Mouse (Mus musculus) megakaryocyte, adult 5-6 weeks (primary cell): ENCODE results near the gene Maneal. TPM values are rescaled to one million over a fixed set of nuclear protein-coding genes. Genes with fewer than 3 reads are reported as not detected.

Source experiments
- total RNA-seq, 2 experiments: library from RNA; stranded (forward) in 1 of 2; stranded (reverse) in 1 of 2; fragments of 153-499, 151-499 nt in 1 of 2; fragments of 221-1000, 200-1000 nt in 1 of 2; gene quantifications; 2 replicates each; pipeline versions ENCODE4 v1.2.3 to v1.2.4; 2015 to 2017

The Maneal gene
- total RNA-seq, 2 experiments from 2014 or later: not detected

Other genes starting within 250 kb of the Maneal start
- not detected in 2 replicates for gene Pou3f1, start 205.4 kb downstream of the Maneal start, total RNA-seq (2015)
- not detected in 2 replicates for gene Pou3f1, start 205.4 kb downstream of the Maneal start, total RNA-seq (2017)
- 39.3 and 42.0 TPM in 2 replicates for gene Utp11, start 168.6 kb downstream of the Maneal start, total RNA-seq (2015)
- 34.1 and 39.4 TPM in 2 replicates for gene Utp11, start 168.6 kb downstream of the Maneal start, total RNA-seq (2017)
- gene Fhl3, start 161.5 kb downstream of the Maneal start, total RNA-seq (2015): 11.5 and 11.7 TPM in 2 replicates
- gene Fhl3, start 161.5 kb downstream of the Maneal start, total RNA-seq (2017): 4.2 and 5.0 TPM in 2 replicates
- gene Sf3a3, start 147.4 kb downstream of the Maneal start, total RNA-seq (2015): 58.3 and 58.6 TPM in 2 replicates
- gene Sf3a3, start 147.4 kb downstream of the Maneal start, total RNA-seq (2017): 88.3 and 100 TPM in 2 replicates
- gene Inpp5b, start 120.3 kb downstream of the Maneal start, total RNA-seq (2015): 32.6 and 45.0 TPM in 2 replicates
- 40.7 and 48.4 TPM in 2 replicates for gene Inpp5b, start 120.3 kb downstream of the Maneal start, total RNA-seq (2017)
- gene Mtf1, start 60.1 kb downstream of the Maneal start, total RNA-seq (2015): 22.8 and 25.4 TPM in 2 replicates
- gene Mtf1, start 60.1 kb downstream of the Maneal start, total RNA-seq (2017): 24.5 and 24.9 TPM in 2 replicates
- 19.7 and 21.3 TPM in 2 replicates for gene Yrdc, start 11.5 kb downstream of the Maneal start, total RNA-seq (2015)
- gene Yrdc, start 11.5 kb downstream of the Maneal start, total RNA-seq (2017): 19.1 and 48.6 TPM in 2 replicates
- gene 1110065P20Rik, start 11.0 kb downstream of the Maneal start, total RNA-seq (2015): 5.8 and 6.3 TPM in 2 replicates
- gene 1110065P20Rik, start 11.0 kb downstream of the Maneal start, total RNA-seq (2017): 1.6 and 1.7 TPM in 2 replicates
- not detected in 2 replicates for gene Epha10, start 18.7 kb upstream of the Maneal start, total RNA-seq (2015)
- not detected in 2 replicates for gene Epha10, start 18.7 kb upstream of the Maneal start, total RNA-seq (2017)
- gene 9930104L06Rik, start 74.9 kb upstream of the Maneal start, total RNA-seq (2015): 2.4 and 4.0 TPM in 2 replicates
- 6.7 and 7.8 TPM in 2 replicates for gene 9930104L06Rik, start 74.9 kb upstream of the Maneal start, total RNA-seq (2017)
- gene Cdca8, start 77.1 kb upstream of the Maneal start, total RNA-seq (2015): 109 and 126 TPM in 2 replicates
- gene Cdca8, start 77.1 kb upstream of the Maneal start, total RNA-seq (2017): 116 and 152 TPM in 2 replicates
- 9.5 and 11.9 TPM in 2 replicates for gene Rspo1, start 124.3 kb upstream of the Maneal start, total RNA-seq (2015)
- gene Rspo1, start 124.3 kb upstream of the Maneal start, total RNA-seq (2017): 4.8 and 5.9 TPM in 2 replicates
- gene Gnl2, start 154.4 kb upstream of the Maneal start, total RNA-seq (2015): 30.6 and 36.1 TPM in 2 replicates
- 61.7 and 64.0 TPM in 2 replicates for gene Gnl2, start 154.4 kb upstream of the Maneal start, total RNA-seq (2017)
- gene Dnali1, start 203.5 kb upstream of the Maneal start, total RNA-seq (2015): not detected in 2 replicates
- gene Dnali1, start 203.5 kb upstream of the Maneal start, total RNA-seq (2017): not detected in 2 replicates
- 24.1 and 27.0 TPM in 2 replicates for gene Snip1, start 204.5 kb upstream of the Maneal start, total RNA-seq (2015)
- 23.2 and 27.0 TPM in 2 replicates for gene Snip1, start 204.5 kb upstream of the Maneal start, total RNA-seq (2017)
- gene Meaf6, start 223.0 kb upstream of the Maneal start, total RNA-seq (2015): 40.2 and 45.5 TPM in 2 replicates
- gene Meaf6, start 223.0 kb upstream of the Maneal start, total RNA-seq (2017): 45.6 and 49.1 TPM in 2 replicates